Mouse (Mus musculus): ENCODE measurements around the gene Batf2. TPM values are rescaled to one million over a fixed set of nuclear protein-coding genes. Genes with fewer than 3 reads are reported as not detected.

Gene Batf2
- polyA plus RNA-seq, 1 experiment from 2014 or later: not detected

- H3K36me3 ChIP-seq (ENCODE audit: control insufficient read depth, insufficient read depth, low read length): peaks cover 40% of the 10 kb centered on the region
- H3K9me3 ChIP-seq (replicated peaks; ENCODE audit: control insufficient read depth, low read length): no peaks in the 10 kb centered on the region
- peak overlapping the region; percentile 86 for H3K4me2 ChIP-seq (ENCODE audit: low read length)
- H3K27me3 ChIP-seq (replicated peaks; ENCODE audit: control insufficient read depth, insufficient read depth, low read length): no peaks in the 10 kb centered on the region
- H3K4me3 ChIP-seq (ENCODE audit: low read depth, low read length): no peak overlapping the region
- ATAC-seq (no peak), DNase-seq (ENCODE audit: low spot score) (no peak)
- no peak overlapping the region for H3K27ac ChIP-seq (ENCODE audit: low read depth, low read length)
- peak overlapping the region; percentile 35 for H3K9ac ChIP-seq (ENCODE audit: low read length)
- 91% methylated on average over 15 of the region's 15 CpGs for WGBS
- H3K4me1 ChIP-seq (ENCODE audit: control insufficient read depth, insufficient read depth, low read length): peaks cover 13% of the 10 kb centered on the region
Observed at GRCm38 (mm10) chr19:6116113-6116850, 24.5 kb upstream of the Batf2 start.

DNA sequence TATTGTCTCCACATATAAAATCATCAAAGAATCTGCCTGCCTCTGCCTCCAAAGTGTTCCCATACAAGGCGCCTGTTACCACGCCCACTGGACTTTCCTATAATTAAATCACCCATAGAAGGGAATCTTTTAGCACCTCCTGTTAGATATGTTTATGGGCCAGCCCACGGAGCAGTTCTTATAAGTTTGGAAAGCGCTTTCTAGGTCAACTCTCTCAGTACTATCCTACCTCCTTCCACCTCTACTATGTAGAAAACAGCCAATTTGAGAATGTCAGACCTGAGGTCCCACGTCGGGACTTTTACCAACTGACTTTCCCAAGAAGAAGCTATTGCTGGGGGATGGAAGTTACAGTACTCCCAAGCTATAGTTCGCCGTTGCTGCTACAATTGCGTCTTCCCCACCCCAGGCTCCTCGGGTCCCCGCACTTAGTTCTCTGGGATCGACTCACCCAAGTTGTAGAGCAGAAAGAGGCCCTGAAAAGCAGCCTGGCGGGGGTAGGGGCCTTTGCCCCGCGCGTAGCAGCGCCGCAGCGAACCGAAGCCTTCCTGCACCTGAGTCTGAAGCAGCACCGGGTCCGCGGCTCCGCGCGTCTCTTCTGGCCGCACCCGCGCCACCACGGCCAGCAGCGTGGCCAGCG lies 23.3 kb upstream of the Batf2 start:
- Histone ChIP-seq H3K27ac (ENCODE audit: low read depth, low read length) (peak overlapping the region; percentile 90), H3K9ac (ENCODE audit: low read length) (peak overlapping the region; percentile 86), H3K4me2 (ENCODE audit: low read length) (peak overlapping the region; percentile 86), H3K9me3 (replicated peaks; ENCODE audit: control insufficient read depth, low read length) (no peaks in the 10 kb centered on the region), H3K27me3 (replicated peaks; ENCODE audit: control insufficient read depth, insufficient read depth, low read length) (no peaks in the 10 kb centered on the region), H3K36me3 (ENCODE audit: control insufficient read depth, insufficient read depth, low read length) (peaks cover 37% of the 10 kb centered on the region), H3K4me3 (ENCODE audit: low read depth, low read length) (peak overlapping the region; percentile 81), H3K4me1 (ENCODE audit: control insufficient read depth, insufficient read depth, low read length) (peaks cover 13% of the 10 kb centered on the region)
- DNase-seq (ENCODE audit: low spot score) (no peak), ATAC-seq (no peak)
- WGBS: 6% methylated on average over 32 of the region's 32 CpGs

- H3K4me3 ChIP-seq (ENCODE audit: low read depth, low read length): peak within 1 kb of the TSS; percentile 81
- peaks cover 31% of the 10 kb centered on the region for H3K36me3 ChIP-seq (ENCODE audit: control insufficient read depth, insufficient read depth, low read length)
- peak within 1 kb of the TSS; percentile 86 for H3K9ac ChIP-seq (ENCODE audit: low read length)
- H3K4me2 ChIP-seq (ENCODE audit: low read length): peak within 1 kb of the TSS; percentile 86
- no peaks in the 10 kb centered on the region for H3K27me3 ChIP-seq (replicated peaks; ENCODE audit: control insufficient read depth, insufficient read depth, low read length)
- H3K27ac ChIP-seq (ENCODE audit: low read depth, low read length): peak within 1 kb of the TSS; percentile 90
- H3K4me1 ChIP-seq (ENCODE audit: control insufficient read depth, insufficient read depth, low read length): peaks cover 13% of the 10 kb centered on the region
- no peaks in the 10 kb centered on the region for H3K9me3 ChIP-seq (replicated peaks; ENCODE audit: control insufficient read depth, low read length)
- WGBS: under 1% methylated on average over 73 of the region's 77 CpGs
- DNase-seq (ENCODE audit: low spot score) (peak; percentile 98), ATAC-seq (peak; percentile 92)
Observed at GRCm38 (mm10) chr19:6117986-6118676, 22.7 kb upstream of the Batf2 start, which contains the start of gene Sac3d1. TSS of gene Sac3d1 (minus strand) at chr19:6118650.

DNA sequence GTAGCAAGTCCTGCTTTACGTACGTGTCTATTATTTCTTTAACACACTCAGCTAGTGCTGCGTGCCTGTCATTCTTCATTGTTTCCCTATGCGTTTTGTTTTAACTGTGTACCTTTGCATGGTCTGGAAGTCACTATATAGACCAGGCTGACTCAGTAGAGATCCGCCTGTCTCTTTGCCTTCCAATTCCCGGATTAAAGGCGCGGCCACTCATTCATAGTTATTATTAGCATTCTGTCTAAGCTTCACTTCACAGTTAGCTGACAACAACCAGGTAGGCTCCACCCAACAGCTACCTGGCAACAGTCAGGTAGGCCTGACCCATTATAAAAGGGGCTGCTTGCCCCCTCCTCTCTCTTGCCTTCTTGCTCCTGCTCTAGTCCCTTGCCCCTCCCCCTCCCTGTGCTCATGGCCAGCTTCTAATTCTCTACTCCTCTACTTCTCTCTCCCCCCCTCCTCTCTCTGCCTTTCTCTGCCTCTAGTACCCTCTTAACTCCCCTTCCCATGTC lies 22.1 kb upstream of the Batf2 start:
- peak; percentile 54 for ATAC-seq
- DNase-seq (ENCODE audit: low spot score): no peak
- 1% methylated on average over 8 of the region's 8 CpGs for WGBS

GRCm38 (mm10) chr19:6121761-6122160 lies 19.0 kb upstream of the Batf2 start:
- peaks cover 12% of the 10 kb centered on the region for H3K4me1 ChIP-seq (ENCODE audit: control insufficient read depth, insufficient read depth, low read length)
- no peak overlapping the region for H3K4me2 ChIP-seq (ENCODE audit: low read length)
- no peak for ATAC-seq
- H3K27me3 ChIP-seq (replicated peaks; ENCODE audit: control insufficient read depth, insufficient read depth, low read length): no peaks in the 10 kb centered on the region
- WGBS: 31% methylated on average over 19 of the region's 19 CpGs
- H3K27ac ChIP-seq (ENCODE audit: low read depth, low read length): no peak overlapping the region
- H3K9ac ChIP-seq (ENCODE audit: low read length): no peak overlapping the region
- H3K36me3 ChIP-seq (ENCODE audit: control insufficient read depth, insufficient read depth, low read length): 0 out of 2 replicates have a peak, but pooled peaks cover 5% of the 10 kb centered on the region
- no peaks in the 10 kb centered on the region for H3K9me3 ChIP-seq (replicated peaks; ENCODE audit: control insufficient read depth, low read length)
- no peak for DNase-seq (ENCODE audit: low spot score)
- no peak overlapping the region for H3K4me3 ChIP-seq (ENCODE audit: low read depth, low read length)

More for the DNA sequence above, 22.1 kb upstream of the Batf2 start:
- Histone ChIP-seq H3K27ac (ENCODE audit: low read depth, low read length) (peak overlapping the region; percentile 90), H3K27me3 (replicated peaks; ENCODE audit: control insufficient read depth, insufficient read depth, low read length) (no peaks in the 10 kb centered on the region), H3K9ac (ENCODE audit: low read length) (peak overlapping the region; percentile 86), H3K4me1 (ENCODE audit: control insufficient read depth, insufficient read depth, low read length) (peaks cover 13% of the 10 kb centered on the region), H3K4me2 (ENCODE audit: low read length) (peak overlapping the region; percentile 86), H3K4me3 (ENCODE audit: low read depth, low read length) (peak overlapping the region; percentile 81), H3K36me3 (ENCODE audit: control insufficient read depth, insufficient read depth, low read length) (peaks cover 29% of the 10 kb centered on the region), H3K9me3 (replicated peaks; ENCODE audit: control insufficient read depth, low read length) (no peaks in the 10 kb centered on the region)

DNA sequence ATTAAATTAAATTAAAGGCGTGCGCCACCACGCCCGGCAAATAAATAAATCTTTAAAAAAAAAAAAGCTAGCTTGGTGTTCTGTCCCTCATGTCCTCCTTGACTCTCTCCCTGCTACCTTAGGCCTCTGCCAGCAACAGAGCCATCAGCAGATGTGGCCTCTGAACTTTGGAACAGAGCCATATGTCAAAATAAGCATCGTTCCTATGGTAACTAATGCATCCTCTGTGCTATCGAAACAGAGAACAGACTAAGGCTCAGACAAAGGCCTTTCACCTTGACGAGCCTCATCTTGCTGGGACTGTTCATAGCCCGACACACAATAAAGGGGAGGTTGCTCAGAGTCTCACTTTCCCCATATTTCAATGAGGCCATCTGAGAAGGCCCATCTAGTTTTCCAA lies 17.5 kb upstream of the Batf2 start:
- peaks cover 5% of the 10 kb centered on the region; the same call in 1 of the 2 replicates for H3K4me1 ChIP-seq (ENCODE audit: control insufficient read depth, insufficient read depth, low read length)
- 68% methylated on average over 8 of the region's 8 CpGs for WGBS
- H3K9me3 ChIP-seq (replicated peaks; ENCODE audit: control insufficient read depth, low read length): no peaks in the 10 kb centered on the region
- H3K36me3 ChIP-seq (ENCODE audit: control insufficient read depth, insufficient read depth, low read length): 0 out of 2 replicates have a peak, but pooled peaks cover 5% of the 10 kb centered on the region
- H3K27me3 ChIP-seq (replicated peaks; ENCODE audit: control insufficient read depth, insufficient read depth, low read length): no peaks in the 10 kb centered on the region
- no peak overlapping the region for H3K9ac ChIP-seq (ENCODE audit: low read length)
- H3K4me2 ChIP-seq (ENCODE audit: low read length): no peak overlapping the region
- DNase-seq (ENCODE audit: low spot score) (peak; percentile 35), ATAC-seq (no peak)
- peak overlapping the region; percentile 27; the same call in 1 of the 2 replicates for H3K27ac ChIP-seq (ENCODE audit: low read depth, low read length)
- H3K4me3 ChIP-seq (ENCODE audit: low read depth, low read length): no peak overlapping the region

- DNase-seq (ENCODE audit: low spot score) (no peak), ATAC-seq (no peak)
- Histone ChIP-seq H3K4me3 (ENCODE audit: low read depth, low read length) (no peak overlapping the region), H3K36me3 (ENCODE audit: control insufficient read depth, insufficient read depth, low read length) (0 out of 2 replicates have a peak, but pooled peaks cover 5% of the 10 kb centered on the region), H3K27ac (ENCODE audit: low read depth, low read length) (no peak overlapping the region), H3K4me1 (ENCODE audit: control insufficient read depth, insufficient read depth, low read length) (peaks cover 3% of the 10 kb centered on the region; the same call in 1 of the 2 replicates), H3K27me3 (replicated peaks; ENCODE audit: control insufficient read depth, insufficient read depth, low read length) (no peaks in the 10 kb centered on the region), H3K9me3 (replicated peaks; ENCODE audit: control insufficient read depth, low read length) (no peaks in the 10 kb centered on the region), H3K4me2 (ENCODE audit: low read length) (no peak overlapping the region), H3K9ac (ENCODE audit: low read length) (no peak overlapping the region)
- 73% methylated on average over 2 of the region's 2 CpGs for WGBS
Observed at GRCm38 (mm10) chr19:6124898-6125297, 15.9 kb upstream of the Batf2 start.

DNA sequence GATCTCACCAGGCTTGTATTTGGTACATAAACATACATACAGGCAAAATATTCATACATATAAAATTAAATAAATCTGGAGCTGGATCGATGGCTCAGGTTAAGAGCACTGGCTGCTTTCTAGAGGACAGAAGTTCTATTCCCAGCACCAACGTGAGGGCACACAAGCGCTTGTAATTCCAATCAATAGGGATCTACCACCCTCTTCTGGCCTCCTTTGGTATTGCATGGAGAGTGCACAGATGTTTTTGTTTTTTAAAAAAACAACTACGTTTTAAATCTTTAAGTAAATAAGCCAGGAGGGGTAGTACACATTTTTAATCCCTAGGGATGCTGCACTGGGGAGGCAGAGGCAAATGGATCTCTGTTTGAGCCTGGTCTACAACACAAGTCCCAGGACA lies 14.5 kb upstream of the Batf2 start:
- Histone ChIP-seq H3K4me3 (ENCODE audit: low read depth, low read length) (no peak overlapping the region), H3K9me3 (replicated peaks; ENCODE audit: control insufficient read depth, low read length) (no peaks in the 10 kb centered on the region), H3K4me2 (ENCODE audit: low read length) (no peak overlapping the region), H3K27me3 (replicated peaks; ENCODE audit: control insufficient read depth, insufficient read depth, low read length) (no peaks in the 10 kb centered on the region), H3K4me1 (ENCODE audit: control insufficient read depth, insufficient read depth, low read length) (peaks cover 3% of the 10 kb centered on the region; the same call in 1 of the 2 replicates), H3K9ac (ENCODE audit: low read length) (no peak overlapping the region), H3K36me3 (ENCODE audit: control insufficient read depth, insufficient read depth, low read length) (0 out of 2 replicates have a peak, but pooled peaks cover 5% of the 10 kb centered on the region), H3K27ac (ENCODE audit: low read depth, low read length) (no peak overlapping the region)
- WGBS: 28% methylated on average over 4 of the region's 4 CpGs
- peak; percentile 57 for DNase-seq (ENCODE audit: low spot score)
- no peak for ATAC-seq
